Mouse (Mus musculus) neural tube, embryonic 14.5 days (tissue): ENCODE data around the gene Rangap1. TPM values are rescaled to one million over a fixed set of nuclear protein-coding genes. Genes with fewer than 3 reads are reported as not detected.

Experiments
- ATAC-seq: fragments of 200-750 bp; cut with Nextera tagmentation; 2 replicates; pipeline ENCODE4 v1.8.0; 2017; ENCODE audit warnings: low read depth, mild to moderate bottlenecking, moderate TSS enrichment, moderate library complexity
- H3K27ac ChIP-seq: fragments of 300-500 bp; sonication (generic); 2 replicates; pipeline ENCODE4 v1.5.1; 2014; ENCODE audit warnings: low read depth, mild to moderate bottlenecking, control low read depth, low read length, moderate library complexity, mixed read lengths
- H3K27me3 ChIP-seq: fragments of 300-500 bp; sonication (generic); 2 replicates; pipeline ENCODE4 v1.6.1; 2014; ENCODE audit warnings: low read length; ENCODE audit not compliant: control insufficient read depth, insufficient read depth
- H3K36me3 ChIP-seq: fragments of 300-500 bp; sonication (generic); 2 replicates; pipeline ENCODE4 v1.6.1; 2014; ENCODE audit warnings: low read length, mixed read lengths; ENCODE audit not compliant: control insufficient read depth, insufficient read depth
- H3K4me1 ChIP-seq: fragments of 300-500 bp; sonication (generic); 2 replicates; pipeline ENCODE4 v1.6.1; 2014; ENCODE audit warnings: low read length; ENCODE audit not compliant: control insufficient read depth, insufficient read depth
- H3K4me2 ChIP-seq: fragments of 300-500 bp; sonication (generic); 2 replicates; pipeline ENCODE4 v1.6.1; 2014; ENCODE audit warnings: mild to moderate bottlenecking, low read depth, low read length, control low read depth
- H3K4me3 ChIP-seq: fragments of 300-500 bp; sonication (generic); 2 replicates; pipeline ENCODE4 v1.5.1; 2014; ENCODE audit warnings: low read depth, low read length, control low read depth, mixed read lengths
- H3K9ac ChIP-seq: fragments of 300-500 bp; sonication (generic); replicated peaks from 2 replicates; pipeline ENCODE4 v1.6.1; 2014; ENCODE audit warnings: low read depth, mild to moderate bottlenecking, control low read depth, low read length, mixed read lengths
- H3K9me3 ChIP-seq: fragments of 300-500 bp; sonication (generic); 2 replicates; pipeline ENCODE4 v1.6.1; 2016; ENCODE audit warnings: low read length; ENCODE audit not compliant: control insufficient read depth
- WGBS: fragments of 180-500 bp; shearing (Covaris S2); extraction: QIAGEN DNeasy Blood & Tissue Kit; methylation state at CpG from one replicate; pipeline ENCODE4 v1.1.7; 2014; 5-methylcytosine and 5-hydroxymethylcytosine counted together
- polyA plus RNA-seq: library from polyadenylated mRNA; unstranded; fragments of >200 nt; fragmentation: Nextera tagmentation; extraction: Ambion mirVana; gene quantifications from 2 replicates; pipeline ENCODE4 v1.2.1, GENCODE M21; 2014

Rangap1 gene
- polyA plus RNA-seq, 1 experiment from 2014 or later: 105 TPM

DNA sequence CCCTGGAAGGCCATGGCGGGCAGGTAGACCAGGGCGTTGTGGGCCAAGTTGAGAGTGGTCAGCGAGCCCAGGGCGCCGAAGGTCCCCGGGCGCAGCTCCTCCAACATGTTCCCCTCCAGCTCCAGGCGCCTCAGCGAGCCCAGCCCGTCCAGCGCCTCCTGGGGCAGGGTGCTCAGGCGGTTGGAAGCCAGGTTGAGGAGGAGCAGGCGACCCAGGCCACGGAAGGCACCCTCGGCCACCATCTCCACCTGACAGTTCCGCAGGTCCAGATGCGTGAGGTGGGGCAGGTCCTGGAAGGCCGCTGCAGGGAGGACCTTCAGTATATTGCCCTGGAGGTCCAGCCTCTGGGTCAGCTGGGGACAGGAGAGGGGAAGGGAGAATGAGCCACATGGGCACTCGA, 50.4 kb downstream of the Rangap1 start:
- ATAC-seq: no peak
- WGBS: 32% methylated on average over 19 of the region's 19 CpGs
- no peaks in the 10 kb centered on the region for H3K36me3 ChIP-seq
- peaks cover 24% of the 10 kb centered on the region for H3K27me3 ChIP-seq
- H3K4me3 ChIP-seq: peak overlapping the region; percentile 50
- H3K9me3 ChIP-seq: no peaks in the 10 kb centered on the region
- no peak overlapping the region for H3K27ac ChIP-seq
- peak overlapping the region; percentile 94 for H3K4me2 ChIP-seq
- peaks cover 6% of the 10 kb centered on the region; the same call in 1 of the 2 replicates for H3K4me1 ChIP-seq
- peak overlapping the region; percentile 73 for H3K9ac ChIP-seq

- peak; percentile 87 for ATAC-seq
- under 1% methylated on average over 65 of the region's 107 CpGs for WGBS
- H3K4me2 ChIP-seq: peak overlapping the region; percentile 94
- peaks cover 6% of the 10 kb centered on the region; the same call in 1 of the 2 replicates for H3K4me1 ChIP-seq
- H3K27ac ChIP-seq: no peak overlapping the region; the same call in 1 of the 2 replicates
- peak overlapping the region; percentile 73 for H3K9ac ChIP-seq
- H3K4me3 ChIP-seq: peak overlapping the region; percentile 50
- peaks cover 24% of the 10 kb centered on the region for H3K27me3 ChIP-seq
- no peaks in the 10 kb centered on the region for H3K9me3 ChIP-seq
- no peaks in the 10 kb centered on the region for H3K36me3 ChIP-seq
These were observed 51.1 kb downstream of the Rangap1 start for GRCm38 (mm10) chr15:81693967-81694881.

DNA sequence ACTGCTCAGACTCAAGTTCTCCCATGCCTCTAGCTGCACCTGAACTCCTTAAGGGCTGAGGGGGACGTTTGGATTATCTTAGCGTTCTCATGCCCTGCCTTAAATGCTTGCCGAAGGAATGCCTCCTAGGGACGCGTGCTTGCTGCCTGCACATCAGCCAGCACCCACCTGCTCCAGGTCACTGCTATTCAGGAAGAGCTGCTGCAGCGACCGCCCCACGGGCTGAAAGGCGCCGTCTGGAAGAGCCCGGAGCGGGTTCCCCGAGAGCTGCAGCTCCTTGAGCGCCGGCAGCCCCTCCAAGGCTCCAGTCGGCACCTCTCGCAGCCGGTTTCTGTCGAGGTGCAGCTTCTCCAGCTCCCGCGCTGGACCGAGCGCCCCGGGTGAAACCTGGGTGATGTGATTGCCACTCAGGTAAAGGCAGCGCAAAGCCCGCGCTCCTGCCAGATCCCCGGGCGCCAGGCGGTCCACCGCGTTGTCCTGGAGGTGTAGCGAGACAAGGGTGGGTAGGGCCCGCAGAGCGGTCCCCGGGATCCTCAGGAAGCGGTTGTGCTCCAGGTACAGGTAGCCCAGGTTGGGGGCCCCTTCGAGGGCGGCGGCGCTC, 51.9 kb downstream of the Rangap1 start:
- H3K4me2 ChIP-seq: peak overlapping the region; percentile 94
- peaks cover 24% of the 10 kb centered on the region for H3K27me3 ChIP-seq
- WGBS: 6% methylated on average over 41 of the region's 41 CpGs
- peak overlapping the region; percentile 73 for H3K9ac ChIP-seq
- H3K9me3 ChIP-seq: no peaks in the 10 kb centered on the region
- H3K4me1 ChIP-seq: peaks cover 6% of the 10 kb centered on the region; the same call in 1 of the 2 replicates
- peak overlapping the region; percentile 0; the same call in 1 of the 2 replicates for H3K27ac ChIP-seq
- H3K36me3 ChIP-seq: no peaks in the 10 kb centered on the region
- peak; percentile 38 for ATAC-seq
- H3K4me3 ChIP-seq: peak overlapping the region; percentile 50

GRCm38 (mm10) chr15:81680301-81680805, 65.0 kb downstream of the Rangap1 start:
- peaks cover 47% of the 10 kb centered on the region for H3K36me3 ChIP-seq
- H3K4me3 ChIP-seq: no peak overlapping the region
- H3K4me1 ChIP-seq: no peaks in the 10 kb centered on the region
- H3K9me3 ChIP-seq: no peaks in the 10 kb centered on the region
- H3K27ac ChIP-seq: no peak overlapping the region
- no peak for ATAC-seq
- H3K4me2 ChIP-seq: no peak overlapping the region
- H3K27me3 ChIP-seq: no peaks in the 10 kb centered on the region
- no peak overlapping the region for H3K9ac ChIP-seq
- WGBS: 94% methylated on average over 4 of the region's 4 CpGs

DNA sequence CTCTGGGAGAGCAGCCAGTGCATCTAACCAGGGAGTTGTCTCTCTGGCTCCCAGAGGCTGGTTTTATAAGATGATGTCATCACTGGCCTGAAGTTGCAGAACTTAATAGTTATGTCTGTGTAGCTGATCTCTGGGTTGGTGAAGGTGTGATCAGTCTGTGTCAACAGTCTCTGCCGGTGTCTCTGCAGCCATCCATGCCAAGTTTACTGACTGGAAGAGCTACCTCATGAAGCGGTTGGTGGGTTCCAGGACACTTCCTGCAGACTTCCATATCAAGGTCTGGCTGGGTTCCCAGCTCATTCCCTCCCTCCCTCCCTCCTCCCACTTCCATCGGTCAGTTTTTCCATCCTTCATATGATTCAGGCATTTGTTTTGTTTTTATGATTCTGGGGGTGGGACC, 68.7 kb downstream of the Rangap1 start:
- WGBS: 92% methylated on average over 3 of the region's 3 CpGs
- Histone ChIP-seq H3K36me3 (peaks cover 28% of the 10 kb centered on the region; the same call in 1 of the 2 replicates), H3K4me3 (no peak overlapping the region), H3K4me2 (no peak overlapping the region), H3K9me3 (no peaks in the 10 kb centered on the region), H3K4me1 (no peaks in the 10 kb centered on the region), H3K27ac (no peak overlapping the region), H3K27me3 (no peaks in the 10 kb centered on the region), H3K9ac (no peak overlapping the region)
- no peak for ATAC-seq

GRCm38 (mm10) chr15:81670231-81670640, 75.1 kb downstream of the Rangap1 start:
- no peak overlapping the region for H3K4me2 ChIP-seq
- H3K27me3 ChIP-seq: no peaks in the 10 kb centered on the region
- ATAC-seq: no peak
- H3K9me3 ChIP-seq: no peaks in the 10 kb centered on the region
- peaks cover 37% of the 10 kb centered on the region for H3K36me3 ChIP-seq
- no peaks in the 10 kb centered on the region for H3K4me1 ChIP-seq
- H3K4me3 ChIP-seq: no peak overlapping the region
- H3K9ac ChIP-seq: no peak overlapping the region
- H3K27ac ChIP-seq: no peak overlapping the region
- WGBS: 87% methylated on average over 4 of the region's 4 CpGs

GRCm38 (mm10) chr15:81666957-81667356, 78.4 kb downstream of the Rangap1 start:
- ATAC-seq: no peak
- H3K9me3 ChIP-seq: no peaks in the 10 kb centered on the region
- H3K9ac ChIP-seq: no peak overlapping the region
- WGBS: 90% methylated on average over 10 of the region's 10 CpGs
- no peak overlapping the region for H3K27ac ChIP-seq
- no peak overlapping the region for H3K4me3 ChIP-seq
- peaks cover 23% of the 10 kb centered on the region for H3K36me3 ChIP-seq
- no peak overlapping the region for H3K4me2 ChIP-seq
- no peaks in the 10 kb centered on the region for H3K27me3 ChIP-seq
- no peaks in the 10 kb centered on the region for H3K4me1 ChIP-seq

DNA sequence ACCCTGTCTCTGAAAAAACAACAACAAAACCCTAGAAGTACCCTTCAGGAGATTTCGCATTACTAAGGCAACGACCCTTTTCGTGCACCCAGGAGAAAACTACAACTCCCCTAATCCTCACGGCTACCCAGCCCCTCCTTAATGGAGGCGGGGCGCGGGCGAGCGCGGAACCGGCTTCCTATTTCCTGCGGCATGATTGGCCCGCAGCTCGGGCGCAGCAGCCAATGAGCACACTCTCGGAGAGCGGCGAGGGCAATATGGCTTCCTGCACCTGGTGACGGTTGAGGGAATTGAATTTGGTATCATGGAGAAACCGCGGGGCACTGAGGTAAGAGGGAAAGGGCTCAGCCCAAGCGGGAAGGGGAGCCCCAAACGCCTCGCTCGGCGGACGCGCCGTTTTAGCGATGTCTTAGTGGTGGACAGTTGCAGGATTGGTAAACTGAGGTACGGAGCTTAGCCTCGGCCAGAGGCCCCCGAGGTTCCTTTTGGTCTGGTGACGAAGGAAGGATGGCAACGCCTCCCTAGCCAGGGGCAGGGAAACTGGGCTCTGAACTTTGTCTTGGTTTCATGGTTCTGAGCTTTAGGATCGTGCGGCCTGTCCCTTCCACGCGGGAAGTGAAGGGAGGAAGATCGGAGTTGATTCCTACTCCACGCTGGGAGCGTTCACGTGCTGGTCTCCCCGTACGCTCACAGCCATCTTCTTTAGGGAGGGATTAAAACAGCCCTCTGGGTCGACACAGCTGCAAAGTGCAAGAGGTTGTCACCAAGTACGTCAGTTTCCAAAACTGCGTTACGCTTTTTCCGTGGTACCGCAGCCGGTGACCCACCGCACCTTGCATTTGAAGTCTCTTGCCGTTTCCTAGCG, 81.4 kb downstream of the Rangap1 start, which contains the start of gene L3mbtl2:
TSS of gene L3mbtl2 (plus strand) at position 193 of the 865 bp plus-strand sequence.
- peak within 1 kb of the TSS; percentile 54 for H3K9ac ChIP-seq
- peaks cover 8% of the 10 kb centered on the region for H3K36me3 ChIP-seq
- peak within 1 kb of the TSS; percentile 57 for H3K4me2 ChIP-seq
- WGBS: under 1% methylated on average over 55 of the region's 55 CpGs
- H3K27ac ChIP-seq: peak within 1 kb of the TSS; percentile 41; the same call in 1 of the 2 replicates
- H3K4me3 ChIP-seq: peak within 1 kb of the TSS; percentile 69
- H3K9me3 ChIP-seq: no peaks in the 10 kb centered on the region
- no peaks in the 10 kb centered on the region for H3K27me3 ChIP-seq
- ATAC-seq: peak; percentile 99
- no peaks in the 10 kb centered on the region for H3K4me1 ChIP-seq
